Mouse (Mus musculus) neural tube, embryonic 13.5 days (tissue): ENCODE results near the gene Hgfac. TPM values are rescaled to one million over a fixed set of nuclear protein-coding genes. Genes with fewer than 3 reads are reported as not detected.

Experiments used
- ATAC-seq: fragments of 200-750 bp; cut with Nextera tagmentation; 2 replicates; pipeline ENCODE4 v1.8.0; 2017; ENCODE audit warnings: low read depth, mild to moderate bottlenecking, moderate TSS enrichment, moderate library complexity
- H3K27ac ChIP-seq: fragments of 300-500 bp; sonication (generic); replicated peaks from 2 replicates; pipeline ENCODE4 v1.5.1; 2015; ENCODE audit warnings: moderate library complexity, mild to moderate bottlenecking, inconsistent platforms
- H3K27me3 ChIP-seq: fragments of 300-500 bp; sonication (generic); 2 replicates; pipeline ENCODE4 v1.6.1; 2015; ENCODE audit warnings: mild to moderate bottlenecking, inconsistent platforms
- H3K36me3 ChIP-seq: fragments of 300-500 bp; sonication (generic); 2 replicates; pipeline ENCODE4 v1.6.1; 2015; ENCODE audit warnings: mild to moderate bottlenecking, inconsistent platforms
- H3K4me1 ChIP-seq: fragments of 300-500 bp; sonication (generic); replicated peaks from 2 replicates; pipeline ENCODE4 v1.6.1; 2015; ENCODE audit warnings: inconsistent platforms
- H3K4me2 ChIP-seq: fragments of 300-500 bp; sonication (generic); 2 replicates; pipeline ENCODE4 v1.6.1; 2015; ENCODE audit warnings: inconsistent platforms, mild to moderate bottlenecking, moderate library complexity
- H3K4me3 ChIP-seq: fragments of 300-500 bp; sonication (generic); 2 replicates; pipeline ENCODE4 v1.5.1; 2015; ENCODE audit warnings: mild to moderate bottlenecking, inconsistent platforms
- H3K9ac ChIP-seq: fragments of 300-500 bp; sonication (generic); 2 replicates; pipeline ENCODE4 v1.6.1; 2015; ENCODE audit warnings: moderate library complexity, mild to moderate bottlenecking, inconsistent platforms
- H3K9me3 ChIP-seq: fragments of 300-500 bp; sonication (generic); 2 replicates; pipeline ENCODE4 v1.6.1; 2016; ENCODE audit warnings: inconsistent platforms
- WGBS: fragments of 180-500 bp; shearing (Covaris S2); methylation state at CpG from one replicate; pipeline ENCODE4 v1.1.7; 2015; 5-methylcytosine and 5-hydroxymethylcytosine counted together
- microRNA-seq: library from miRNA; unstranded; fragments of <30 nt; microRNA quantifications from one replicate; pipeline ENCODE4, GENCODE M21; 2016
- polyA plus RNA-seq: library from polyadenylated mRNA; unstranded; fragments of >200 nt; fragmentation: Nextera tagmentation; extraction: Ambion mirVana; gene quantifications from 2 replicates; pipeline ENCODE4 v1.2.1, GENCODE M21; 2015

The Hgfac gene
- polyA plus RNA-seq, 1 experiment from 2014 or later, result 0.84 TPM

DNA sequence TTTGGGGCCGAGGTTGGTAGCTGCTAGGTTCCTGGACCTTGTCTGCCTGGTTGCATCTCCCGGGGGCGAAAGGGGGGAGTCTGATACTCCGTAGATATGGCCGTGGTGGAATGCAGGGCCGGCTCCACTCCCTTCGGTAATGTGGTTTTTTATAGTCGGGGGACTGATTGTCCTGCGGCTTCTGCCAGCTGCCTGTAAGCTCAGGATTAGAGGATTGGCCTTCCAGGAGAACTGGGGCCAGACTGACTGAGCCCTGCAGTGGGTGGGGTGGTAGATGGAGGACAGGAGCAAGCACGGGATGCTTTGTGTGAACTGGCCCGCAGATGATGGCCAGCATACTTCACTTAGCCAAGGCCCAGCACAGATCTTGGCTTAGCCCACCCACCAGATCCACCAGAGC, 31.9 kb downstream of the Hgfac start:
- 66% methylated on average over 11 of the region's 11 CpGs for WGBS
- Histone ChIP-seq H3K27ac (no peak overlapping the region), H3K36me3 (peaks cover 6% of the 10 kb centered on the region; the same call in 1 of the 2 replicates), H3K9ac (no peak overlapping the region), H3K4me2 (no peak overlapping the region), H3K9me3 (no peaks in the 10 kb centered on the region), H3K4me3 (no peak overlapping the region), H3K4me1 (peaks cover 12% of the 10 kb centered on the region), H3K27me3 (peaks cover 5% of the 10 kb centered on the region)
- ATAC-seq, result no peak

DNA sequence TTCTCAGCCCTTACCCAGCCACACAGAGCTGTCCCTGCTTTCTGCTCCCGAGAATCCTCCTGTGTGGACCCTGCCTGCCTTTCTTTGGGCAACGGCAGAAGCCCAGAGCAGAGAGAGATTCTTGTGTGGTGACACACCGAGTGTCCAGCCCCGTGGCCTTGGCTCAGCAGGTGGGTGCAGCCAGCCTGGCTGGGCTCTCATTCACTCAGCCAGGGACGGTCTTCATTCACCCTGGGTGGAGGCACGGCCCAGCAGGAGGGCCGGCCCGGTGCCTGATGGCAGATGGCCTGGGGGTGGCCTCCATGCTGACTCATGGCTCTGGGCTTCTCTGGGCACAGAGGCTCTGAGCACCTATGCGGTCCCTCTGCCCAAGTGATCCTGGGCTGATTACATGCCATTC, 32.7 kb downstream of the Hgfac start:
- Histone ChIP-seq H3K27ac (no peak overlapping the region), H3K9ac (no peak overlapping the region), H3K36me3 (peaks cover 6% of the 10 kb centered on the region; the same call in 1 of the 2 replicates), H3K4me1 (peaks cover 12% of the 10 kb centered on the region), H3K4me3 (no peak overlapping the region), H3K4me2 (no peak overlapping the region), H3K27me3 (peaks cover 12% of the 10 kb centered on the region), H3K9me3 (no peaks in the 10 kb centered on the region)
- ATAC-seq, result no peak
- WGBS, result 72% methylated on average over 9 of the region's 9 CpGs

DNA sequence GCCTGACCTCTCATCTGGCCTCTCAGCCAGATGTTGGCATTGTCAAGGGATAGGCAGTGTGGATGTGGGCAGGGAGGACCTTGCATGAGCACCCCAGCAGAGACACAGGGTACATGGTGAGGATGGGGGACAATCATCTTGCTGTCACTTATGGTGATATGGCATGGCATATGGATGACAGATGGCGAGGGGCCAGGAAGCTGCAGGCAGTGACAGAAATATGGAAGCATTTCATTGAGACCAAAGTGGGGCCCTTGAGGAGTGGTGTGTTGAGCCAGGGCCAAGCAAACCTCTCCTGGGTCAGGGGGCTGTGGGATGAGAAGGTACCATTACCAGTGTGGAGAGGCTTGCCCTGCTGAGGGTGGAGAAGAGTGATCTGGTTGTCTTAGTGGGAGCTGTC, 35.1 kb downstream of the Hgfac start:
- 85% methylated on average over 1 of the region's 1 CpGs for WGBS
- no peak overlapping the region for H3K4me3 ChIP-seq
- peaks cover 20% of the 10 kb centered on the region for H3K27me3 ChIP-seq
- peaks cover 11% of the 10 kb centered on the region; the same call in 1 of the 2 replicates for H3K4me1 ChIP-seq
- ATAC-seq, result no peak
- peaks cover 6% of the 10 kb centered on the region; the same call in 1 of the 2 replicates for H3K36me3 ChIP-seq
- H3K4me2 ChIP-seq, result no peak overlapping the region
- no peak overlapping the region for H3K9ac ChIP-seq
- H3K9me3 ChIP-seq, result no peaks in the 10 kb centered on the region
- no peak overlapping the region for H3K27ac ChIP-seq

DNA sequence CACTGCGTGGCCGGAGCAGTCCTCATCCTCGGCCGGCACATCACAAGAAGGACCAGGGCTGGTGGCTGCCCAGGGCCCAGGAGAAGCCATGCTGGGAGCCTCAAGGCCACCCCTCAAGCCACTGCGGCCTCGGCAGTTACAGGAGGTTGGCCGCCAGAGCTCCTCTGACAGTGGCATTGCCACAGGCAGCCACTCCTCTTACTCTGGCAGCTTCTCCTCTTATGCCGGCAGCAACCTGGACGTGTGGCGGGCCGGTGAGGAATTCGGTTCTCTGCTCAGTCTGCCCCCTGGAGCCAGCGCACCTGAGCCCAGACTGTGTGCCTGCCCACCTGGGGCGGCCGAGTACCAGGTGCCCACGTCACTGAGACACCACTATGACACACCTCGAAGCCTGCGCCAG, 37.8 kb downstream of the Hgfac start:
- Histone ChIP-seq H3K4me2 (no peak overlapping the region), H3K9me3 (no peaks in the 10 kb centered on the region), H3K4me1 (peaks cover 9% of the 10 kb centered on the region; the same call in 1 of the 2 replicates), H3K4me3 (no peak overlapping the region), H3K27me3 (peaks cover 20% of the 10 kb centered on the region), H3K36me3 (peaks cover 6% of the 10 kb centered on the region; the same call in 1 of the 2 replicates), H3K27ac (no peak overlapping the region), H3K9ac (no peak overlapping the region)
- WGBS, result 35% methylated on average over 18 of the region's 18 CpGs
- ATAC-seq, result no peak

DNA sequence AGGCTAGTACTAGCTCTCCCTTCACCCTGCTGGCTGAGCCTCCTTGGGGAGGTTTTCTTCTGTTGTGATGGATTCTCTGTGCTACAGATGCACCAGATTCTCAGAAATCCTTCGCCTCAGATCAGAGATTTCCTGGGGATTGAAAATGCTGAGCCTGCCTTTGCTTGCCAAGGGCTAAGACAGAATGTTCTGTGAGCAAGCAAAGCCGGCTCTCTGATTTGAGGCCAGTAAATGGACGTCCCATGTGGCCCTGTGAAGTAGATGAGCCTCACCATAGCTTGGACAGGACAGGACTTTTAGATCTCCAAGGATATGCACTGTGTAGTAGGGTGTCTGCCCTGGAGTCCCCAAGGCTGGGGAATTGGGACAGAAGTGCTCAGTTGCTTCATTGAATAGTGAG, 43.6 kb downstream of the Hgfac start:
- Histone ChIP-seq H3K4me2 (no peak overlapping the region), H3K4me1 (no peaks in the 10 kb centered on the region), H3K4me3 (no peak overlapping the region), H3K36me3 (no peaks in the 10 kb centered on the region), H3K27ac (no peak overlapping the region), H3K9me3 (no peaks in the 10 kb centered on the region), H3K9ac (0 out of 2 replicates have a peak overlapping the region, but pooled peaks have one; percentile 34), H3K27me3 (no peaks in the 10 kb centered on the region)
- WGBS, result 66% methylated on average over 3 of the region's 3 CpGs
- no peak for ATAC-seq

DNA sequence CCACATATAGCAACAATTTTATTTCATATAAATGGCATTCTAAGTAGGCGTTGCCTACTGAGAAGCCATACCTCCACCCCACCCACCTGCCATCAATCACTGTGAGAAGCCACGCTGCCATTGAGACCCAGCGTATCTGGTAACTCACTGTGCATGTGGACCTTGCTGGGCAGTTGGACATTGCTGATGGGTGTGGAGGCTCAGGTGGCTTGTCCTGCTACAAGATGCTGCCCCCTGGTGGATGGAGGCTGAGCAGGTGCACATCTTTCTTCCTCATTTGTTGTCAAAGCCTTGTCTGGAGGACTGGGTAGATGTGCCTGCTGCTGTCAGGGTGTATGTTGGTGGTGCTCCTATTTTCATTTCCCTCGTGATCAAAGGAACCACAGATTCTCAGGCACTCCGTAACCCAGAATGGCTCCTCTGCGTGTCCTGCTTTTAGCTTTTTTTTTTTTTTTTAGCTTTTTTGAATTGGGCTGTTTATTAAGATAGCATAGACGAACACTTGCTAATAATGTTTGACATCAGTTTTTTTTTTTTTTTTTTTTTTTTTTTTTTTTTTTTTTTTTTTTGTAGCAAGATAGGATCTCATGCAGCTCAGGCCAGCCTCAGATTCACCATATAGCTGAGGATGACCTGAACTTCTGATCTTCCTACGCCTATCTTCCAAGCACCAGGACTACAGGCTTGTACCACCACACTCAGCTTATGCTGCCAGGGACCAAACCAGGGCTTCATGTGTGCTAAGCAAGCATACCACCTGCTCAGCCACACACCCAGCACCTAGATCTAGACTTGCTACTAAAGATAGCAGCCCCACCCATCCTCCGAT, 47.7 kb downstream of the Hgfac start:
- Histone ChIP-seq H3K27ac (no peak overlapping the region), H3K4me1 (no peaks in the 10 kb centered on the region), H3K9ac (no peak overlapping the region), H3K4me2 (no peak overlapping the region), H3K27me3 (no peaks in the 10 kb centered on the region), H3K4me3 (no peak overlapping the region), H3K36me3 (peaks cover 35% of the 10 kb centered on the region), H3K9me3 (no peaks in the 10 kb centered on the region)
- no peak for ATAC-seq
- 70% methylated on average over 9 of the region's 9 CpGs for WGBS

DNA sequence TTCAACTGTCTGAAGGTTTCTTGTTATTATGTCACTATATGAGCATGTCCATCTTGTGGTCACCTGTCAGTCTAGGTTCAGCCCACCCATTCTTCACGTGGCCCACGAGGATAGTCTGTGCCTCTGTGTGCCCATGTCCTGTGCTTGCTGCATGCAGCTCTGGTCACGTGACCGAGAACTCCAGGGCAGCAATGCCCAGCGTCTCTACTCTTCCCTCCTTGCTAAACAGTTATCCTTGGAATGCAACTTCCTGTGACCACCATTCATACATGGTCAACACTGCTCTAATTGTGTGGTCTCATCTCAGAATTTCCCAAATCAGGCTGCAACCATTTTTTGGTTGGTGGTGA, 48.3 kb downstream of the Hgfac start:
- H3K36me3 ChIP-seq, result peaks cover 39% of the 10 kb centered on the region
- no peak overlapping the region for H3K4me2 ChIP-seq
- no peak overlapping the region for H3K9ac ChIP-seq
- H3K9me3 ChIP-seq, result no peaks in the 10 kb centered on the region
- WGBS, result 83% methylated on average over 5 of the region's 5 CpGs
- ATAC-seq, result no peak
- H3K27ac ChIP-seq, result no peak overlapping the region
- H3K4me3 ChIP-seq, result no peak overlapping the region
- H3K27me3 ChIP-seq, result no peaks in the 10 kb centered on the region
- H3K4me1 ChIP-seq, result no peaks in the 10 kb centered on the region

DNA sequence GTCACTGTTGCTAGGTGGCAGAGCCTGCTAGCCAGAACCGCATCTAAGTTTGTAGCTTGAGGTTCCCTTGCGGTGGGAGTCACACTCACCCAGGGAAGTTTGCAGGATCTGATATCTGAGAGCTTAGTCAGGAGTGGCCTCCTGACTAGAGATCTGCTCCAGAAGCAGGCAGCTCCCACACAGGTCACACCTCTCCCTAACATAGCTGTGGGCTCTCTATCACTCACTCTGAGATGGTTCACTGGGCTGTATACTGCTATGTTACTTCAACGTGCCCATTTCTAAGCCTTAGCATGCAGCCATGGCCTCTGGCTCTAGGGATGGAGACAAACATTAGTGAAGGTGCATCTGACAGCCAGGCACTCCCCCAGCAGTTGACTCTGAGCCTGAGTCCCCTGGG, 50.3 kb downstream of the Hgfac start:
- WGBS, result 86% methylated on average over 3 of the region's 3 CpGs
- no peak overlapping the region for H3K4me3 ChIP-seq
- H3K27me3 ChIP-seq, result no peaks in the 10 kb centered on the region
- ATAC-seq, result no peak
- no peak overlapping the region for H3K4me2 ChIP-seq
- no peak overlapping the region for H3K27ac ChIP-seq
- H3K4me1 ChIP-seq, result no peaks in the 10 kb centered on the region
- H3K9me3 ChIP-seq, result no peaks in the 10 kb centered on the region
- no peak overlapping the region for H3K9ac ChIP-seq
- H3K36me3 ChIP-seq, result peaks cover 60% of the 10 kb centered on the region

Small RNA genes lying within 50 kb of the gene (microRNA-seq; reads per million reads assigned to microRNA genes)
- gene Mir3097, result 6.2 reads per million, percentile 21 among the genes with 10 or more reads in this experiment

Other genes starting within 250 kb of the Hgfac start
- 1.8 and 2.3 TPM in 2 replicates for gene Msantd1, start 133.5 kb upstream of the Hgfac start, polyA plus RNA-seq
- 42.7 and 44.7 TPM in 2 replicates for gene Rgs12, start 92.1 kb upstream of the Hgfac start, polyA plus RNA-seq
- gene Dok7, start 15.3 kb downstream of the Hgfac start, polyA plus RNA-seq, result 3.7 and 4.5 TPM in 2 replicates
- 136 and 148 TPM in 2 replicates for gene Lrpap1, start 64.3 kb downstream of the Hgfac start, polyA plus RNA-seq
- 0.72 and 0.89 TPM in 2 replicates for gene Adra2c, start 236.8 kb downstream of the Hgfac start, polyA plus RNA-seq